Mouse (Mus musculus) testis, adult 2 months (tissue): ENCODE measurements around the gene Gm17455.

Experiments used
- CTCF ChIP-seq: fragments of 200-500 bp; IDR thresholded peaks from 2 replicates; pipeline ENCODE4 v1.5.1; 2012; ENCODE audit warnings: low read depth, mild to moderate bottlenecking, inconsistent platforms, low read length, moderate library complexity; ENCODE audit not compliant: control insufficient read depth, insufficient read depth, insufficient replicate concordance
- POLR2A ChIP-seq: fragments of 200-500 bp; IDR thresholded peaks from 2 replicates; pipeline ENCODE4 v1.6.1; 2012; ENCODE audit warnings: low read depth, mild to moderate bottlenecking, inconsistent platforms, low read length, moderate library complexity; ENCODE audit not compliant: control insufficient read depth

- TF ChIP-seq CTCF, result peak; percentile 14; the same call in 1 of the 2 replicates
- TF ChIP-seq POLR2A, result no peak
Observed at GRCm38 (mm10) chr10:60445031-60445593, 45.6 kb downstream of the Gm17455 start.
